Mouse (Mus musculus) B cell, adult (primary cell): Measurements from ENCODE around the gene Mcpt2. TPM values are rescaled to one million over a fixed set of nuclear protein-coding genes. Genes with fewer than 3 reads are reported as not detected.

Experiments used
- total RNA-seq: library from RNA; stranded (reverse); gene quantifications from 4 replicates; pipeline ENCODE4 v1.2.4, GENCODE M21; 2023; ENCODE audit not compliant: inconsistent age

The Mcpt2 gene
- total RNA-seq: 0.51 TPM in 2 of 4 replicates, not detected in the others

GRCm38 (mm10) chr14:56041792-56042191, at the start of gene Mcpt2:
Gene Mcpt2, plus strand, starts transcription at chr14:56042041.

DNA sequence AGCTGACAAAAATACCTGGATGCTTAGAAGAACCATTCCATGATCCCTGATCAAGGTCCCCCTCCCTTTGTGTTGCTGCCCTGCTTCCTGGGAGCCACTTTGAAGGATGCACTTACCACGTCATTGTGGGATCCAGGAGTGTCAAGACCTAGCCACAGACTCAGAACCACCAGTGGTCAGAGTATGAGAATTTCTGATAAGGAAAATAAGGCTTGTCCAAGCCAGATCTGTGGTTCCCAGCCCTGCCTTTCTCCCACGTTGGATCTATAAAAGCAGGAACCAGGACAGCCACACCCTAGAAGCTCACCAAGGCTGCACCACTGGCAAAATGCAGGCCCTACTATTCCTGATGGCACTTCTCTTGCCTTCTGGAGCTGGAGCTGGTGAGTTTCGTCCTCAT, 24.2 kb upstream of the Mcpt2 start, which contains the start of gene Mcpt1:
TSS of gene Mcpt1 (plus strand) at position 301 of the 400 bp plus-strand sequence.

GRCm38 (mm10) chr14:56030395-56030794, 11.4 kb upstream of the Mcpt2 start, which contains the start of gene Mcpt9:
Gene Mcpt9, minus strand, starts transcription at chr14:56030495.

DNA sequence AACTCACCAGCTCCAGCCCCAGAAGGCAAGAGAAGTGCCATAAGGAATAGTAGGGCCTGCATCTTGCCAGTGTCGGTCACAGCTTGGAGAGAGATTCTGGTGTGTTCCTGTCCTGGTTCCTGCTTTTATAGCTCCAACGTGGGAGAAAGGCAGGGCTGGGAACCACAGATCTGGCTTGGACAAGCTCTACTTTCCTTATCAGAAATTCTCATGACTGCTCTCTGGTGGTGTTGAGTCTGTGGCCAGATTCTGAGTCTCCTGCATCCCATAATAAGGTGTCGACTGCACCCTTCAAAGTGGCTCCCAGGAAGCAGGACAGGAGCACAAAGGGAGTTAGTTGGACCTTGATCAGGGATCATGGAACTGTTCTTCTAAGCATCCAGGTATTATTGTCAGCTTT, 20.4 kb downstream of the Mcpt2 start, which contains the start of gene Mcpt4:
TSS of gene Mcpt4 (minus strand) at position 101 of the 400 bp plus-strand sequence.

GRCm38 (mm10) chr14:56085167-56085566, 43.3 kb downstream of the Mcpt2 start, which contains the start of gene Mcpt8:
Gene Mcpt8, minus strand, starts transcription at chr14:56085273.

Other genes with a start within 250 kb of the Mcpt2 start
- not detected in 4 replicates for gene Nfatc4, start 218.9 kb upstream of the Mcpt2 start, total RNA-seq
- 0.06 to 0.09 TPM in 2 of 4 replicates, not detected in the others for gene Nynrin, start 188.0 kb upstream of the Mcpt2 start, total RNA-seq
- 0.22 TPM in 1 of 4 replicates, not detected in the others for gene Cbln3, start 157.6 kb upstream of the Mcpt2 start, total RNA-seq
- gene Khnyn, start 157.1 kb upstream of the Mcpt2 start, total RNA-seq: 92.3 to 98.0 TPM (median 96.5 TPM) in 4 replicates
- gene Sdr39u1, start 141.7 kb upstream of the Mcpt2 start, total RNA-seq: 25.6 to 37.3 TPM (median 31.5 TPM) in 4 replicates
- 0.66 TPM in 1 of 4 replicates, not detected in the others for gene Cma1, start 97.4 kb upstream of the Mcpt2 start, total RNA-seq
- gene Cma2, start 91.1 kb upstream of the Mcpt2 start, total RNA-seq: not detected in 4 replicates
- not detected in 4 replicates for gene Mcpt1, start 24.1 kb upstream of the Mcpt2 start, total RNA-seq
- not detected in 4 replicates for gene Mcpt9, start 11.5 kb upstream of the Mcpt2 start, total RNA-seq
- 0.61 TPM in 1 of 4 replicates, not detected in the others for gene Mcpt4, start 20.3 kb downstream of the Mcpt2 start, total RNA-seq
- gene Mcpt8, start 43.2 kb downstream of the Mcpt2 start, total RNA-seq: not detected in 4 replicates
- not detected in 4 replicates for gene Ctsg, start 60.5 kb downstream of the Mcpt2 start, total RNA-seq
- not detected in 4 replicates for gene Gzme, start 78.6 kb downstream of the Mcpt2 start, total RNA-seq
- gene Gzmd, start 90.6 kb downstream of the Mcpt2 start, total RNA-seq: not detected in 4 replicates
- not detected in 4 replicates for gene Gzmg, start 117.5 kb downstream of the Mcpt2 start, total RNA-seq
- not detected in 4 replicates for gene Gzmn, start 132.6 kb downstream of the Mcpt2 start, total RNA-seq
- not detected in 4 replicates for gene Gzmf, start 169.4 kb downstream of the Mcpt2 start, total RNA-seq
- not detected in 4 replicates for gene Gzmc, start 192.6 kb downstream of the Mcpt2 start, total RNA-seq
- 0.83 to 0.96 TPM (median 0.84 TPM) in 3 of 4 replicates, not detected in the other for gene Gzmb, start 220.2 kb downstream of the Mcpt2 start, total RNA-seq